Mouse (Mus musculus) activated CD4-positive, CD25-positive, alpha-beta regulatory T cell, adult 9 weeks (primary cell): ENCODE results near the gene Cxcl16. TPM values are rescaled to one million over a fixed set of nuclear protein-coding genes. Genes with fewer than 3 reads are reported as not detected.

ENCODE experiments used
- polyA plus RNA-seq: library from polyadenylated mRNA; unstranded; fragments of 100-300 nt; shearing (Covaris generic); gene quantifications from one replicate; pipeline ENCODE4 v1.2.1, GENCODE M21; 2017

The Cxcl16 gene
- 0.57 TPM for polyA plus RNA-seq

DNA sequence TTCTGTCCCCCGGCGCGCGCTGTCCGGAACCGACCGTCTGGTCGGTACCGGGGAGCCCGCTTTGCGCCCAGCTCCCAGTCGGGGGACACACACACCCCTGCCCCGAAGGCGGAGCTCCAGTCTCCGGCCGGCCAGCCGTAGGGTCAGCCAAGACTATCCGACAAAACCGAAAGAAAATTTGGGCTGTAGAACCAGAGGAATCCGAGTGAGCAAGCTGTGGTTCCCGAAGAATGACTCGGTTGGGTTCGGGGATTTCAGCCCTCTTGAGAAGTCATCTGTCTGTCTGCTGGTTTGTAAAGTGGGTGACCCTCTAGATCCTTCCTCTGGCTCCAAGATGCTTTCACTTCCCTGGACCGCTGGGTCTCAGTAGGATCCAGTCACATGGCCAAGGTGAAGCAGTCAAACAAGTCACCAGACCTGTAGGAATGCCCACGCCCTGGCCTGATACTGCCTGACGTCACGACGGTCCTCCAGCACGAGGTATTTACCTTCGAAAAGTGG lies at the start of gene Cxcl16:
Gene Cxcl16, minus strand, starts transcription at position 384 of the 501 bp plus-strand sequence.

DNA sequence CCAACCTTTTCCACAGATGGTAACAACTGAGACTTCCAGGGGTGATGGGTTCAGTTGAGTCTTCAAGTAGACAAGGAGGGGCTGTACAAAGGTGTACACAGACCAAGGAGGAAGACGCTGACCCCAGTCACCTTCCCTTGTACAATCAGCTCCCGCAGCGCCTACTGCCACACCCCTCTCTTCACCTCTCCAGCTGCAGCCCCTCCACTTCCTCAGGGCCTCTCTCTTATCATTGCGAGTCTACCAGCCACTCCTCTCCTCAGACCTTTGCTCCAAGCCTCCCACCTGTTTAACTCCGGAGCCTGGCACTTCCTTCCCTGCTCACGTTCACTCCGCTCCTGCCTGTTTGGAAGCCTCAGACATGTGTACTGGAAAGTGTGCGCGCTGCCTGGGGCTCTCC lies 45.2 kb upstream of the Cxcl16 start, which contains the start of gene Tm4sf5:
Gene Tm4sf5, plus strand, starts transcription at position 275 of the 400 bp plus-strand sequence.

DNA sequence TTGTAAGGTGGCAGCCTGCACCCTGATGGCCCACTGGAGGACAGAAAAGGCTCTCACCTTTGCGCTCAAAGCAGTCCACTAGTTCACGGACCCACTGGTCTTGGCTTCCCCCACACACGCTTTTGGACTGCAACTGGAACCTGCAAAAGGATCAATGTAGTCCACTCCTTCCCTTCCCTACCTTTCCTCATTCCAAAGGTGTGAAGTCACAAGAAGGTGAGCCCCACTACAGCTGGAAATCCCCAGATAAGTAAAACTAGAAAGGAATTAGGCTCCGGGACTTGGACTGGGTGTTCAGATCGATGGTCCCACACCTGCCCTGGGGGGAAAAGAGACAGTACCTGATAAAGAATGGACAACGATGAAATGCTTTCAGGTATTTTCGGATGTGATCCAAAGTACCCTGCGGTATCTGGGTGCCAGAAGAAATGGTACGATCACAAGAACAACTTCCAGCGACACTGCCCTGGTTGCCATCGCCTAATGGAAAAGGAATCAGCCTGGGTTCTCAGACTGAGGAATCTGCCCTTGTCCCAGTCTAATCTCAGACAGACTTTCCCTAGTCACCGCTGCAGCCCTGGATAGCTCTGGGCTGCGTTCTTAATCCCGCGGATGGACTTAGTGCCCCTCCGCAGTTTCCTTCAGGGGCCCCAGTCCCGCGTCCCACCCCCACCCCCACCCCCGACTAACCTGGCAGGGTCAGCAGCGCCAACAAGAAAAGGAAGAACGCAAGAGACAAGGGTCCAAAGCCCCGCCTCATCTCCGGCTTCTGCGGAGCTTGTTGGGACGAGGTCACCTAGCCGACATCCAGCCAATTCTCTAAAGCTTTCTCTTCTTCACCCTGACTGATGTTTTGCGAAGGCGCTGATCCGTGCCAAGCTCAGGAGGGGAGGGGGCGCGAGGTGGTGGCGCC lies 840 bp downstream of the Cxcl16 start, which contains the start of gene Zmynd15:
Gene Zmynd15, plus strand, starts transcription at position 746 of the 913 bp plus-strand sequence.

DNA sequence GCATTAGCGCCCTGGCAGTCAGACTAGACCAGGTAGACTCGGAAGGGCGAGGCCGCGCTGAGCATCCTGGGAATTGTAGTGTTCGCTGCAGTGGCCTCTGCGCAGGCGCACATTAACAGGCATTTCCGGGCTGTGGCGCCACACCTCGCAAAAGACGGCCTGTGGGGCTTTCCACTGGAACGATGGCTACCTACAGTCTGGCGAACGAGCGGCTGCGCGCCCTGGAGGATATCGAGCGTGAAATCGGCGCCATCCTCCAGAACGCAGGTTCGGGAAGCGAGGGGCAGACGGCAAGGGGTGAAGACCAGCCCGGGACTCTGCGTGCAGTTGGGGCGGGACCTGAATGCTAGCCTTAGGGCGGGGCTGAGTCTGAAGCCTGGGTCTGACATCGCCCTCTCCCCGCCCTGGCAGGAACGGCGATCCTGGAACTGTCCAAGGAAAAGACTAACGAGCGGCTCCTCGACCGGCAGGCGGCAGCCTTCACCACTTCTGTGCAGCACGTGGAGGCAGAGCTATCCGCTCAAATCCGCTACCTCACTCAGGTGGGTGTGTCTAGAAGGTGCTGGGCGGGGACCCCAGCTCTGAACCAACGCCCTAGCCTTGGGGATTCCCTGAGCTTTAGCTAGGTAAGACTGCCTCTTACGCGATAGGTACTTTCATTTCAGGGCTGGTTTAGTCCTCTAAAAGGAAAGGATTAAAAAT lies 7.8 kb downstream of the Cxcl16 start, which contains the start of gene Med11:
Gene Med11, plus strand, starts transcription at position 123 of the 702 bp plus-strand sequence.

DNA sequence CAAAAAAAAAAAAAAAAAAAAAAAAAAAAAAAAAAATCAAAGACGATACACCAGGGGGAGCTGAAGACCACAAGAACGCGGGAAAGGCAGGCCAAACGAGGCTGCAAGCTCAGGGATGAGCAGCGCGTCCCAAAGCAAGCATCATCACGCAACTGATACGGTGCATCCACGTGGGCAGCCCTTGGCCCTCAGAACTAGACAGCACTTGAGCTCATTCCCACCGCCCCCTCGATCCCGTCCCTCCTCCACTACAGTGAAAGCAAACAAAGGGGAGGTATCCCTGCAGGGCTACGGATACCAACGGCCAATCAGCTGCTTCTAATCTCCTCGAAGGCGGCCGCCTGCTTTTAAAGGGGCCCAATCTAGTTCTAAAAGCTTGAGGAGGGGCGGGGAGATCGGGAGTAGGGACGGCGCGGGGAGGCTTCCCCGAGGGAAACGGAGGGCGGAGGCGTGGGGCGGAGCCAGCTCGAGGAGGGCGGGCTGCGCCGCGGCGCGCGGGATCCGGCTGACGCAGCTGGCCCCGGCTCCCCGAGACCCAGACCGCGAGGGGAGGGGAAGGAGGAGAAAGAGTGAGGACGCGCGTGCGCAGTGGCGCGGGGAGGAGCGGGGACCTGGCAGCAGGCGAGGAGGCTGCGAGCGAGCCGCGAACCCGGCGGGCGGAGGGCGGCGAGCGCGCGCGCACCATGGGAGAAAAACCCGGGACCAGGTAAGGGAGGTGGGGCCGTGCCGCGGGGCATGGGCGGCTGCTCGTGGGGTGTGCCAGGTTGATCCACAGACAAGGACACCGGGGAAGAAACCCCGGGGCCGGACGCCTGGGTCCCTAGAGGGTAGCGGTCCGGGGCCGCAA lies 27.5 kb downstream of the Cxcl16 start, which contains the start of gene Arrb2:
Gene Arrb2, plus strand, starts transcription at position 588 of the 847 bp plus-strand sequence.

DNA sequence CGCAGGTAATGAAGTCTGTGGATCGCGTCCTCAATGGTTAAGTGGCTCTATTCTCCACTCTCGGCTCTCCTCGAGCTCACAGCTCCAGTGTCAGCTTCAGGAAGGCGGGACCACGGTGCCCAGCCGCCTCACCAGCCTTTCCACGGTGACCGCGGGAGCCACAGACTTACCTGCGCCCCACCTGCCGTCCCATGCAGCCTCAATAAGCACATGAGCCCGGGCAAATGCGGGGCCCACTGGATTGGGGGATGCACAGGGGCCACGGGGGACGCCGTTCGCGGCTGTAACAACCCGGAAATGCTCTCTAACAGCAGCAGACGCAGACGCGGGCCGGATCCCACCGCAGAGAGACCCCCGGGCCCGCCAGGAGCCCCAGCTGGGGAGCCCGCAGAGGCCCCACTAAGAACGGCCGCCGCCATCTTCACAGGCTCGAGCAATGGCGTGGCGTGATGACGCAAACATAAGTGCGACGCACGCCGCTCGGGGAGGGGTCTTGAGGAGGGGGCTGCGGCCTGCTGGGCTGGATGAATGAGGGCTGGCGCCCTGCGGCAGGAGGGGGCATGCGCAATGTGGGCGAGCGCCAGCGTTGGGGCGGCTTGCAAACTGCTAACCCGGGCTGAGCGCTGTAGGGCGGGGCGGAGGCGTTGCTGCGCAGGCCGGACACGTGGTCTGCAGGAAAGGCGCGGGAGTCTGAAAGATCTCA lies 50.0 kb downstream of the Cxcl16 start, which contains the start of gene Pelp1:
Gene Pelp1, minus strand, starts transcription at position 438 of the 703 bp plus-strand sequence.

Other genes starting within 250 kb of the Cxcl16 start
- 0.24 TPM for gene Slc16a11, start 247.2 kb downstream of the Cxcl16 start, polyA plus RNA-seq
- 4.5 TPM for gene Slc16a13, start 238.9 kb downstream of the Cxcl16 start, polyA plus RNA-seq
- 0.29 TPM for gene Bcl6b, start 230.2 kb downstream of the Cxcl16 start, polyA plus RNA-seq
- 187 TPM for gene 0610010K14Rik, start 222.1 kb downstream of the Cxcl16 start, polyA plus RNA-seq
- gene Gm21988, start 220.2 kb downstream of the Cxcl16 start, polyA plus RNA-seq, result 3.3 TPM
- 281 TPM for gene Rnasek, start 220.1 kb downstream of the Cxcl16 start, polyA plus RNA-seq
- 0.27 TPM for gene Alox12, start 204.6 kb downstream of the Cxcl16 start, polyA plus RNA-seq
- not detected for gene Alox12e, start 137.4 kb downstream of the Cxcl16 start, polyA plus RNA-seq
- not detected for gene Alox15, start 108.0 kb downstream of the Cxcl16 start, polyA plus RNA-seq
- gene Pelp1, start 50.0 kb downstream of the Cxcl16 start, polyA plus RNA-seq, result 12.8 TPM
- 217 TPM for gene Arrb2, start 27.3 kb downstream of the Cxcl16 start, polyA plus RNA-seq
- 81.1 TPM for gene Med11, start 8.1 kb downstream of the Cxcl16 start, polyA plus RNA-seq
- gene Zmynd15, start 551 bp downstream of the Cxcl16 start, polyA plus RNA-seq, result not detected
- 4.0 TPM for gene Tm4sf5, start 45.3 kb upstream of the Cxcl16 start, polyA plus RNA-seq
- not detected for gene Vmo1, start 54.6 kb upstream of the Cxcl16 start, polyA plus RNA-seq
- not detected for gene Gltpd2, start 59.2 kb upstream of the Cxcl16 start, polyA plus RNA-seq
- 374 TPM for gene Psmb6, start 65.4 kb upstream of the Cxcl16 start, polyA plus RNA-seq
- gene Gm40193, start 73.0 kb upstream of the Cxcl16 start, polyA plus RNA-seq, result not detected
- 2.5 TPM for gene Pld2, start 80.1 kb upstream of the Cxcl16 start, polyA plus RNA-seq
- 8.1 TPM for gene Mink1, start 102.9 kb upstream of the Cxcl16 start, polyA plus RNA-seq
- gene 4930544D05Rik, start 155.9 kb upstream of the Cxcl16 start, polyA plus RNA-seq, result not detected
- gene Chrne, start 159.2 kb upstream of the Cxcl16 start, polyA plus RNA-seq, result 1.1 TPM
- gene Gp1ba, start 179.1 kb upstream of the Cxcl16 start, polyA plus RNA-seq, result 0.10 TPM
- gene Rnf167, start 187.3 kb upstream of the Cxcl16 start, polyA plus RNA-seq, result 396 TPM
- gene Slc25a11, start 187.5 kb upstream of the Cxcl16 start, polyA plus RNA-seq, result 170 TPM
- 4,385 TPM for gene Pfn1, start 194.7 kb upstream of the Cxcl16 start, polyA plus RNA-seq
- 35.5 TPM for gene Eno3, start 197.2 kb upstream of the Cxcl16 start, polyA plus RNA-seq
- 98.7 TPM for gene Spag7, start 209.4 kb upstream of the Cxcl16 start, polyA plus RNA-seq
- 57.4 TPM for gene Camta2, start 228.1 kb upstream of the Cxcl16 start, polyA plus RNA-seq
- gene Inca1, start 240.2 kb upstream of the Cxcl16 start, polyA plus RNA-seq, result 0.77 TPM
- gene Kif1c, start 240.6 kb upstream of the Cxcl16 start, polyA plus RNA-seq, result 0.38 TPM